Comparison of ENCODE assay signal across 14 mouse cellular contexts in the genomic region with DNA sequence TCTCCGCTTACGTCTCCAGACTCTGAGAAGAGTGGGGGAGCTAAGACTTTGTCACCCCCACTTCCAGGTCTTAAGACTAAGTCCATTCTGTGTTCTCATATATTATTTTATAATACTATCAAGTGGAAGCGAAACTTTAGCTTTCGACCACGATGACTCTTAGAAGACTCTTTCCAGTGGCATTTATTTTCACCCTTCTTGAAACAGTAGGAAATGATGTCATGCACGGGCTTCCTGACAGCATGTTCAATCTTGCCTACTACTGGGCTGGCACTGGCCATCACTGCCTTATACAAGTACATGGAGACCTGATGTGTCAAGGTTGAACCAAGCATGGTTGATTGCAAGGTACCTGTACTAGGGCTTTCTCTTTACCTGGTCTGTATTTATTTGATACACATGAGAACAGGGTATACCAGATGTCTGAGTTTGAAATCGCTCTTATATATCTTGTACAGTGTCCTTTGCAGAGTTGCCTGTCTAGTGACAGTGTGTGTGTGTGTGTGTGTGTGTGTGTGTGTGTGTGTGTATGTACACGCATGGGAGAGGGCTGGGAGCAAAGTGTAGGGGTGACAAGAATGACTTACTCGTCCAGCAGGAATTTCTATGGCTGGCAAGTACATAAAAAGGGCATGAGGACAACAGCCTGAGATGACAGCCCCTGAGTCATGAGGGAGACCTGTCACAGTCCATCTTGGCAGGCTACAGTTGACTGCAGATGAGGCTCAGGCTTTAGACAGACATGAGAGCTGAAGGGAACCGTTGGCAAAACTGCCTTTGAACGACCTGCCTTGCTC.
"Had no signal": no experiment of that assay in that cellular context is flagged by ENCODE, and none has a peak within 500 bp of the region (broad histone marks: within the 10 kb centered on the region; RNA-seq: fewer than 3 reads in every experiment).

No protein-coding gene starts in this region.

- H3K4me2 ChIP-seq: limb, embryonic 12.5 days; liver, embryonic 13.5 days; lung, embryonic 15.5 days had no signal

- H3K27me3 ChIP-seq: limb, embryonic 12.5 days; liver, embryonic 13.5 days; lung, embryonic 15.5 days had no signal

- H3K9ac ChIP-seq: limb, embryonic 12.5 days; liver, embryonic 13.5 days; liver, postnatal 0 days; lung, embryonic 15.5 days had no signal

- H3K36me3 ChIP-seq: limb, embryonic 12.5 days; liver, embryonic 13.5 days; lung, embryonic 15.5 days; midbrain, embryonic 10.5 days had no signal

- H3K9me3 ChIP-seq: limb, embryonic 12.5 days; liver, embryonic 13.5 days; lung, embryonic 15.5 days; midbrain, embryonic 10.5 days had no signal

- DNase-seq: kidney, postnatal 25 days; layer of hippocampus, postnatal 36 days; liver; liver, embryonic 13.5 days; liver, postnatal 0 days; midbrain, embryonic 14.5 days; right cerebral cortex, postnatal 4 days; spleen, adult 18-20 months; thymus, adult 18-20 months; thymus, postnatal 14 days had no signal

- H3K4me3 ChIP-seq: limb, embryonic 12.5 days; liver, embryonic 13.5 days; lung, embryonic 15.5 days; midbrain, embryonic 10.5 days; myocyte had no signal

- H3K4me1 ChIP-seq: limb, embryonic 12.5 days; liver, embryonic 13.5 days; lung, embryonic 15.5 days had no signal

- H3K27ac ChIP-seq: limb, embryonic 12.5 days; liver, embryonic 13.5 days; lung, embryonic 15.5 days; midbrain, embryonic 10.5 days had no signal

- ATAC-seq: liver, postnatal 0 days had no signal
